Mouse (Mus musculus): Measurements from ENCODE around the gene Plekhm1.

The Plekhm1 gene

GRCm38 (mm10) chr11:103362521-103363181 lies 49.8 kb downstream of the Plekhm1 start:
- no peak for ATAC-seq (ENCODE audit: insufficient number of reproducible peaks, low FRiP score, low TSS enrichment)

GRCm38 (mm10) chr11:103362054-103362432 lies 50.4 kb downstream of the Plekhm1 start:
- no peak for ATAC-seq (ENCODE audit: insufficient number of reproducible peaks, low FRiP score, low TSS enrichment)

GRCm38 (mm10) chr11:103361396-103362053 lies 51.0 kb downstream of the Plekhm1 start:
- no peak for ATAC-seq (ENCODE audit: insufficient number of reproducible peaks, low FRiP score, low TSS enrichment)

GRCm38 (mm10) chr11:103360661-103361081 lies 51.8 kb downstream of the Plekhm1 start:
- ATAC-seq (ENCODE audit: insufficient number of reproducible peaks, low FRiP score, low TSS enrichment), result no peak

GRCm38 (mm10) chr11:103359841-103360641 lies 52.4 kb downstream of the Plekhm1 start:
- peak; percentile 37; the same call in 1 of the 2 replicates for ATAC-seq (ENCODE audit: insufficient number of reproducible peaks, low FRiP score, low TSS enrichment)

GRCm38 (mm10) chr11:103359122-103359521 lies 53.4 kb downstream of the Plekhm1 start:
- no peak for ATAC-seq (ENCODE audit: insufficient number of reproducible peaks, low FRiP score, low TSS enrichment)

GRCm38 (mm10) chr11:103358316-103358715 lies 54.2 kb downstream of the Plekhm1 start:
- ATAC-seq (ENCODE audit: insufficient number of reproducible peaks, low FRiP score, low TSS enrichment), result no peak

GRCm38 (mm10) chr11:103357710-103358109 lies 54.8 kb downstream of the Plekhm1 start:
- no peak for ATAC-seq (ENCODE audit: insufficient number of reproducible peaks, low FRiP score, low TSS enrichment)

GRCm38 (mm10) chr11:103356938-103357670 lies 55.4 kb downstream of the Plekhm1 start:
- ATAC-seq (ENCODE audit: insufficient number of reproducible peaks, low FRiP score, low TSS enrichment), result no peak

GRCm38 (mm10) chr11:103356032-103356571 lies 56.4 kb downstream of the Plekhm1 start:
- no peak for ATAC-seq (ENCODE audit: insufficient number of reproducible peaks, low FRiP score, low TSS enrichment)

- no peak for ATAC-seq (ENCODE audit: insufficient number of reproducible peaks, low FRiP score, low TSS enrichment)
These were observed 57.2 kb downstream of the Plekhm1 start for GRCm38 (mm10) chr11:103355251-103355650.

- ATAC-seq (ENCODE audit: insufficient number of reproducible peaks, low FRiP score, low TSS enrichment), result no peak
These were observed 58.5 kb downstream of the Plekhm1 start for GRCm38 (mm10) chr11:103354033-103354432.

- no peak for ATAC-seq (ENCODE audit: insufficient number of reproducible peaks, low FRiP score, low TSS enrichment)
These were observed 60.2 kb downstream of the Plekhm1 start for GRCm38 (mm10) chr11:103352239-103352814.

- ATAC-seq (ENCODE audit: insufficient number of reproducible peaks, low FRiP score, low TSS enrichment), result no peak
These were observed 61.7 kb downstream of the Plekhm1 start for GRCm38 (mm10) chr11:103350711-103351315.

- no peak for ATAC-seq (ENCODE audit: insufficient number of reproducible peaks, low FRiP score, low TSS enrichment)
These were observed 62.8 kb downstream of the Plekhm1 start for GRCm38 (mm10) chr11:103349699-103350098.

GRCm38 (mm10) chr11:103346657-103347056 lies 65.8 kb downstream of the Plekhm1 start:
- ATAC-seq (ENCODE audit: insufficient number of reproducible peaks, low FRiP score, low TSS enrichment), result no peak

GRCm38 (mm10) chr11:103346236-103346635 lies 66.3 kb downstream of the Plekhm1 start:
- ATAC-seq (ENCODE audit: insufficient number of reproducible peaks, low FRiP score, low TSS enrichment), result no peak

- ATAC-seq (ENCODE audit: insufficient number of reproducible peaks, low FRiP score, low TSS enrichment), result no peak
These were observed 66.9 kb downstream of the Plekhm1 start for GRCm38 (mm10) chr11:103345408-103346091.
